In genomic region chr17:49684146-49684545, GRCm38 (mm10) we compare ENCODE assay signal across 23 mouse cellular contexts.
A peak's percentile ranks its signal among the peaks of the same experiment; 100 is the strongest.
DNase-seq lines count a peak whose midpoint lies in the region; ATAC-seq and TF ChIP-seq lines count a peak whose summit lies in the region.
"Had no signal": no experiment of that assay in that cellular context is flagged by ENCODE, and none has a peak within 500 bp of the region (broad histone marks: within the 10 kb centered on the region; RNA-seq: fewer than 3 reads in every experiment).

No protein-coding gene starts in this region.

- no peak overlapping the region for H3K9ac ChIP-seq in hindbrain, embryonic 15.5 days
- H3K9ac ChIP-seq in hindbrain, embryonic 12.5 days: no peak overlapping the region
- H3K9ac ChIP-seq in lung, embryonic 16.5 days (ENCODE audit: low read length): no peak overlapping the region
- H3K9ac ChIP-seq in forebrain, postnatal 0 days: no peak overlapping the region
- H3K9ac ChIP-seq: embryonic facial prominence, embryonic 12.5 days; forebrain, embryonic 15.5 days; heart, embryonic 12.5 days had no signal

- H3K27me3 ChIP-seq in hindbrain, embryonic 15.5 days: no peaks in the 10 kb centered on the region
- H3K27me3 ChIP-seq in hindbrain, embryonic 12.5 days: no peaks in the 10 kb centered on the region
- H3K27me3 ChIP-seq in lung, embryonic 16.5 days (ENCODE audit: control insufficient read depth, insufficient read depth, low read depth, low read length): no peaks in the 10 kb centered on the region
- no peaks in the 10 kb centered on the region for H3K27me3 ChIP-seq in forebrain, postnatal 0 days (ENCODE audit: insufficient read depth, low read length)
- H3K27me3 ChIP-seq: embryonic facial prominence, embryonic 12.5 days; forebrain, embryonic 15.5 days; heart, embryonic 12.5 days had no signal

- H3K4me2 ChIP-seq in hindbrain, embryonic 15.5 days: no peak overlapping the region
- no peak overlapping the region for H3K4me2 ChIP-seq in hindbrain, embryonic 12.5 days (replicated peaks)
- H3K4me2 ChIP-seq in lung, embryonic 16.5 days (ENCODE audit: low read depth, low read length): no peak overlapping the region
- no peak overlapping the region for H3K4me2 ChIP-seq in forebrain, postnatal 0 days (ENCODE audit: low read depth)
- H3K4me2 ChIP-seq: embryonic facial prominence, embryonic 12.5 days; forebrain, embryonic 15.5 days; heart, embryonic 12.5 days had no signal

- no peak for DNase-seq in lung, postnatal 10 days
- peak; percentile 32 for DNase-seq in embryo, embryonic 11 days
- DNase-seq in forebrain, postnatal 0 days: no peak
- DNase-seq: adrenal gland, postnatal 10 days; B cell, adult 2 months; cerebellum, adult 18-20 months; cerebellum, postnatal 36 days; gastrocnemius, postnatal 25 days; heart, adult 18-20 months; heart, postnatal 10 days; kidney, postnatal 10 days; midbrain, embryonic 14.5 days; thymus, adult 18-20 months; thymus, postnatal 36 days had no signal

- H3K27ac ChIP-seq in hindbrain, embryonic 15.5 days (replicated peaks): no peak overlapping the region
- no peak overlapping the region for H3K27ac ChIP-seq in hindbrain, embryonic 12.5 days
- H3K27ac ChIP-seq in lung, embryonic 16.5 days (ENCODE audit: low read length): no peak overlapping the region
- H3K27ac ChIP-seq in forebrain, postnatal 0 days (ENCODE audit: low read depth, low read length): no peak overlapping the region
- H3K27ac ChIP-seq: embryonic facial prominence, embryonic 12.5 days; forebrain, embryonic 15.5 days had no signal

- no peak overlapping the region for H3K4me3 ChIP-seq in hindbrain, embryonic 15.5 days
- no peak overlapping the region for H3K4me3 ChIP-seq in hindbrain, embryonic 12.5 days
- no peak overlapping the region for H3K4me3 ChIP-seq in lung, embryonic 16.5 days (ENCODE audit: low read length)
- H3K4me3 ChIP-seq in forebrain, postnatal 0 days (ENCODE audit: low read depth, low read length): no peak overlapping the region
- H3K4me3 ChIP-seq: embryonic facial prominence, embryonic 12.5 days; forebrain, embryonic 15.5 days; heart, embryonic 12.5 days had no signal

- H3K9me3 ChIP-seq in hindbrain, embryonic 15.5 days: no peaks in the 10 kb centered on the region
- H3K9me3 ChIP-seq in hindbrain, embryonic 12.5 days (replicated peaks): no peaks in the 10 kb centered on the region
- 0 out of 2 replicates have a peak, but pooled peaks cover 2% of the 10 kb centered on the region for H3K9me3 ChIP-seq in lung, embryonic 16.5 days (ENCODE audit: control insufficient read depth, low read length)
- H3K9me3 ChIP-seq in forebrain, postnatal 0 days (ENCODE audit: low read length): no peaks in the 10 kb centered on the region
- H3K9me3 ChIP-seq: embryonic facial prominence, embryonic 12.5 days; forebrain, embryonic 15.5 days had no signal

- WGBS in hindbrain, embryonic 15.5 days: 24% methylated on average over 2 of the region's 2 CpGs
- 12% methylated on average over 2 of the region's 2 CpGs for WGBS in hindbrain, embryonic 12.5 days
- WGBS in lung, embryonic 16.5 days: 16% methylated on average over 2 of the region's 2 CpGs
- WGBS in forebrain, postnatal 0 days: 31% methylated on average over 2 of the region's 2 CpGs

- no peak for TF ChIP-seq CTCF in forebrain, postnatal 0 days (IDR thresholded peaks at IDR 0.05; ENCODE audit: low read depth)

- peak; percentile 42; the same call in 1 of the 2 replicates for ATAC-seq in hindbrain, embryonic 15.5 days (ENCODE audit: low FRiP score, low read depth)
- no peak for ATAC-seq in hindbrain, embryonic 12.5 days (ENCODE audit: low FRiP score)
- 0 out of 2 replicates have a peak, but pooled peaks have one; percentile 15 for ATAC-seq in lung, embryonic 16.5 days (ENCODE audit: low read depth)
- ATAC-seq in forebrain, postnatal 0 days: no peak
- ATAC-seq in megakaryocyte progenitor cell, adult 5-6 weeks (replicated peaks; ENCODE audit: poor library complexity): no peak
- ATAC-seq: forebrain, embryonic 15.5 days; intestine, postnatal 0 days; lung, postnatal 0 days had no signal

- no peaks in the 10 kb centered on the region for H3K36me3 ChIP-seq in hindbrain, embryonic 15.5 days
- no peaks in the 10 kb centered on the region for H3K36me3 ChIP-seq in hindbrain, embryonic 12.5 days
- H3K36me3 ChIP-seq in lung, embryonic 16.5 days (ENCODE audit: control insufficient read depth, insufficient read depth, low read length): no peaks in the 10 kb centered on the region
- H3K36me3 ChIP-seq in forebrain, postnatal 0 days (ENCODE audit: insufficient read depth): no peaks in the 10 kb centered on the region
- H3K36me3 ChIP-seq: embryonic facial prominence, embryonic 12.5 days; forebrain, embryonic 15.5 days; heart, embryonic 12.5 days had no signal

- no peaks in the 10 kb centered on the region for H3K4me1 ChIP-seq in hindbrain, embryonic 15.5 days (replicated peaks)
- H3K4me1 ChIP-seq in hindbrain, embryonic 12.5 days: peaks cover 7% of the 10 kb centered on the region; the same call in 1 of the 2 replicates
- peaks cover 4% of the 10 kb centered on the region; the same call in 1 of the 2 replicates for H3K4me1 ChIP-seq in lung, embryonic 16.5 days (replicated peaks; ENCODE audit: control insufficient read depth, insufficient read depth, low read length)
- no peaks in the 10 kb centered on the region for H3K4me1 ChIP-seq in forebrain, postnatal 0 days (ENCODE audit: insufficient read depth)

Comparison
In these comparisons a context has a peak if more than half of its experiments do, and no peak if none do; other contexts are left out.
1. ATAC-seq: peak in hindbrain, embryonic 15.5 days (single experiment) and lung, embryonic 16.5 days (single experiment); none in hindbrain, embryonic 12.5 days (single experiment), forebrain, postnatal 0 days (single experiment) and megakaryocyte progenitor cell, adult 5-6 weeks (single experiment).